ENCODE assay signal across 27 mouse cellular contexts in genomic region chr17:35094475-35095365, GRCm38 (mm10). TPM values are rescaled to one million over a fixed set of nuclear protein-coding genes. Genes with fewer than 3 reads are reported as not detected.
DNase-seq lines count a peak whose midpoint lies in the region; ATAC-seq lines count a peak whose summit lies in the region.
"Had no signal": no experiment of that assay in that cellular context is flagged by ENCODE, and none has a peak within 500 bp of the region (broad histone marks: within the 10 kb centered on the region; RNA-seq: fewer than 3 reads in every experiment).

No protein-coding gene starts in this region.

- peaks cover 11% of the 10 kb centered on the region; the same call in 1 of the 2 replicates for H3K4me1 ChIP-seq in intestine, embryonic 16.5 days (ENCODE audit: control insufficient read depth, insufficient read depth, low read length)
- peaks cover 22% of the 10 kb centered on the region for H3K4me1 ChIP-seq in intestine, embryonic 15.5 days (replicated peaks)

- no peak overlapping the region for H3K4me3 ChIP-seq in intestine, embryonic 16.5 days (ENCODE audit: low read length)
- no peak overlapping the region for H3K4me3 ChIP-seq in intestine, embryonic 15.5 days (replicated peaks)
- H3K4me3 ChIP-seq: embryonic facial prominence, embryonic 12.5 days; hindbrain, embryonic 15.5 days; midbrain, embryonic 12.5 days had no signal

- 78% methylated on average over 15 of the region's 15 CpGs for WGBS in intestine, embryonic 16.5 days
- WGBS in intestine, embryonic 15.5 days = 83% methylated on average over 15 of the region's 15 CpGs

- ATAC-seq in frontal cortex, adult (ENCODE audit: low TSS enrichment) = peak; percentile 41; the same call in 1 of the 2 replicates
- ATAC-seq in intestine, embryonic 16.5 days = no peak
- no peak for ATAC-seq in intestine, embryonic 15.5 days
- ATAC-seq: CD4-positive, CD25-positive, alpha-beta regulatory T cell, adult 4 months; forebrain, postnatal 0 days; intestine, postnatal 0 days; liver, postnatal 0 days had no signal

- no peak overlapping the region; the same call in 1 of the 2 replicates for H3K27ac ChIP-seq in intestine, embryonic 16.5 days (ENCODE audit: low read length)
- no peak overlapping the region for H3K27ac ChIP-seq in intestine, embryonic 15.5 days
- H3K27ac ChIP-seq: embryonic facial prominence, embryonic 12.5 days; hindbrain, embryonic 15.5 days; midbrain, embryonic 12.5 days; stomach, postnatal 0 days had no signal

- H3K9ac ChIP-seq in intestine, embryonic 16.5 days (ENCODE audit: low read depth, low read length) = 0 out of 2 replicates have a peak overlapping the region, but pooled peaks have one; percentile 24
- no peak overlapping the region; the same call in 1 of the 2 replicates for H3K9ac ChIP-seq in intestine, embryonic 15.5 days
- H3K9ac ChIP-seq: embryonic facial prominence, embryonic 12.5 days; forebrain, postnatal 0 days; hindbrain, embryonic 15.5 days; liver, postnatal 0 days; midbrain, embryonic 12.5 days had no signal

- no peak for DNase-seq in frontal cortex, postnatal 10 days (ENCODE audit: low spot score in 2 of 2)
- DNase-seq in ovary, postnatal 36 days (ENCODE audit: low spot score) = peak; percentile 42
- DNase-seq in ovary, postnatal 14 days (ENCODE audit: low spot score) = no peak
- no peak for DNase-seq in right cerebral cortex, postnatal 36 days (ENCODE audit: low spot score in 2 of 2)
- no peak for DNase-seq in kidney, postnatal 10 days
- DNase-seq: adrenal gland, postnatal 25 days; cerebellum, adult 9-11 months; forebrain, postnatal 0 days; gastrocnemius, postnatal 36 days; kidney, postnatal 4 days; liver; liver, postnatal 0 days; lung, postnatal 10 days; thymus, adult 2 months had no signal

- H3K4me2 ChIP-seq in intestine, embryonic 16.5 days (ENCODE audit: low read depth, low read length) = no peak overlapping the region
- no peak overlapping the region for H3K4me2 ChIP-seq in intestine, embryonic 15.5 days (replicated peaks)
- H3K4me2 ChIP-seq: embryonic facial prominence, embryonic 12.5 days; heart, embryonic 11.5 days; hindbrain, embryonic 15.5 days; midbrain, embryonic 12.5 days had no signal

- no peaks in the 10 kb centered on the region for H3K27me3 ChIP-seq in intestine, embryonic 16.5 days (replicated peaks; ENCODE audit: control insufficient read depth, insufficient read depth, low read length)
- H3K27me3 ChIP-seq in intestine, embryonic 15.5 days (replicated peaks) = no peaks in the 10 kb centered on the region
- H3K27me3 ChIP-seq: embryonic facial prominence, embryonic 12.5 days; hindbrain, embryonic 15.5 days; midbrain, embryonic 12.5 days had no signal

- H3K9me3 ChIP-seq in intestine, embryonic 16.5 days (ENCODE audit: control insufficient read depth, low read length) = no peaks in the 10 kb centered on the region
- no peaks in the 10 kb centered on the region for H3K9me3 ChIP-seq in intestine, embryonic 15.5 days
- H3K9me3 ChIP-seq: embryonic facial prominence, embryonic 12.5 days; hindbrain, embryonic 15.5 days; midbrain, embryonic 12.5 days had no signal

- peaks cover 20% of the 10 kb centered on the region for H3K36me3 ChIP-seq in intestine, embryonic 16.5 days (ENCODE audit: control insufficient read depth, insufficient read depth, low read length)
- peaks cover 42% of the 10 kb centered on the region for H3K36me3 ChIP-seq in intestine, embryonic 15.5 days

RNA-seq across cellular contexts. Expression of gene Abhd16a, which starts 5.7 kb away (rescaled TPM):
- 107 and 108 TPM in 2 replicates for polyA plus RNA-seq in intestine, embryonic 16.5 days (2015; fragmentation: Nextera tagmentation; extraction: Ambion mirVana)
- 92.1 and 96.4 TPM in 2 replicates for polyA plus RNA-seq in intestine, embryonic 15.5 days (2015; fragmentation: Nextera tagmentation; extraction: Ambion mirVana)

RNA-seq across cellular contexts. Expression of gene Ly6g6f, which starts 9.3 kb away (rescaled TPM):
- polyA plus RNA-seq in intestine, embryonic 16.5 days (2015; fragmentation: Nextera tagmentation; extraction: Ambion mirVana) = 0.16 and 0.23 TPM in 2 replicates
- 0.24 and 0.33 TPM in 2 replicates for polyA plus RNA-seq in intestine, embryonic 15.5 days (2015; fragmentation: Nextera tagmentation; extraction: Ambion mirVana)
- polyA plus RNA-seq: CD4-positive, CD25-positive, alpha-beta regulatory T cell, adult 4 months; forebrain, postnatal 0 days; hindbrain, embryonic 15.5 days; intestine, postnatal 0 days had no signal

RNA-seq across cellular contexts. Expression of gene Ly6g5c, which starts 13.4 kb away (rescaled TPM):
- not detected in 2 replicates for polyA plus RNA-seq in intestine, embryonic 16.5 days (2015; fragmentation: Nextera tagmentation; extraction: Ambion mirVana)
- not detected in 2 replicates for polyA plus RNA-seq in intestine, embryonic 15.5 days (2015; fragmentation: Nextera tagmentation; extraction: Ambion mirVana)
- polyA plus RNA-seq: CD4-positive, CD25-positive, alpha-beta regulatory T cell, adult 4 months; embryonic facial prominence, embryonic 12.5 days; forebrain, embryonic 11.5 days; forebrain, postnatal 0 days; heart, embryonic 11.5 days; hindbrain, embryonic 15.5 days; intestine, postnatal 0 days; kidney, embryonic 14.5 days; liver, postnatal 0 days; midbrain, embryonic 12.5 days; small intestine, adult 2 months; stomach, postnatal 0 days had no signal

RNA-seq across cellular contexts. Expression of gene Ly6g6d, which starts 16.9 kb away (rescaled TPM):
- polyA plus RNA-seq in intestine, embryonic 16.5 days (2015; fragmentation: Nextera tagmentation; extraction: Ambion mirVana) = 4.3 and 5.6 TPM in 2 replicates
- 5.8 and 5.9 TPM in 2 replicates for polyA plus RNA-seq in intestine, embryonic 15.5 days (2015; fragmentation: Nextera tagmentation; extraction: Ambion mirVana)
- polyA plus RNA-seq: CD4-positive, CD25-positive, alpha-beta regulatory T cell, adult 4 months had no signal

RNA-seq across cellular contexts. Expression of gene Ly6g6e, which starts 18.0 kb away (rescaled TPM):
- 3.4 and 3.8 TPM in 2 replicates for polyA plus RNA-seq in intestine, embryonic 16.5 days (2015; fragmentation: Nextera tagmentation; extraction: Ambion mirVana)
- 1.9 and 2.6 TPM in 2 replicates for polyA plus RNA-seq in intestine, embryonic 15.5 days (2015; fragmentation: Nextera tagmentation; extraction: Ambion mirVana)
- polyA plus RNA-seq: CD4-positive, CD25-positive, alpha-beta regulatory T cell, adult 4 months had no signal
